Mouse (Mus musculus) midbrain, postnatal 0 days (tissue): ENCODE measurements around the gene Tle6. TPM values are rescaled to one million over a fixed set of nuclear protein-coding genes. Genes with fewer than 3 reads are reported as not detected.

Experiments
- ATAC-seq: fragments of 200-750 bp; cut with Nextera tagmentation; 2 replicates; pipeline ENCODE4 v1.8.0; 2017; ENCODE audit warnings: moderate number of reproducible peaks, mild to moderate bottlenecking, moderate TSS enrichment, moderate library complexity; ENCODE audit not compliant: low FRiP score
- DNase-seq: peaks from one replicate; pipeline ENCODE4 v3.0.0-alpha.2; 2015; ENCODE audit warnings: low spot score
- H3K27ac ChIP-seq: fragments of 300-500 bp; sonication (generic); 2 replicates; pipeline ENCODE4 v1.5.1; 2014; ENCODE audit warnings: low read depth, mild to moderate bottlenecking, low read length, mixed read lengths
- H3K27me3 ChIP-seq: fragments of 300-500 bp; sonication (generic); 2 replicates; pipeline ENCODE4 v1.6.1; 2014; ENCODE audit warnings: low read length, control low read depth, mixed read lengths; ENCODE audit not compliant: insufficient read depth
- H3K36me3 ChIP-seq: fragments of 300-500 bp; sonication (generic); 2 replicates; pipeline ENCODE4 v1.6.1; 2014; ENCODE audit warnings: low read length, control low read depth, mixed read lengths; ENCODE audit not compliant: insufficient read depth
- H3K4me1 ChIP-seq: fragments of 300-500 bp; sonication (generic); 2 replicates; pipeline ENCODE4 v1.6.1; 2014; ENCODE audit warnings: mild to moderate bottlenecking, control low read depth, antibody characterized with exemption, low read length, mixed read lengths; ENCODE audit not compliant: insufficient read depth
- H3K4me2 ChIP-seq: fragments of 300-500 bp; sonication (generic); 2 replicates; pipeline ENCODE4 v1.6.1; 2014; ENCODE audit warnings: low read depth, mild to moderate bottlenecking, low read length, mixed read lengths; ENCODE audit not compliant: poor library complexity, severe bottlenecking
- H3K4me3 ChIP-seq: fragments of 300-500 bp; sonication (generic); 2 replicates; pipeline ENCODE4 v1.5.1; 2014; ENCODE audit warnings: low read depth, mild to moderate bottlenecking, low read length, moderate library complexity
- H3K9ac ChIP-seq: fragments of 300-500 bp; sonication (generic); replicated peaks from 2 replicates; pipeline ENCODE4 v1.6.1; 2014; ENCODE audit warnings: mild to moderate bottlenecking, low read length, moderate library complexity, mixed read lengths; ENCODE audit not compliant: poor library complexity, severe bottlenecking
- H3K9me3 ChIP-seq: fragments of 300-500 bp; sonication (generic); 2 replicates; pipeline ENCODE4 v1.6.1; 2016; ENCODE audit warnings: low read length, control low read depth
- CTCF ChIP-seq: IDR thresholded peaks from 2 replicates; pipeline ENCODE4 v1.5.1; 2016; ENCODE audit warnings: antibody characterized with exemption, mild to moderate bottlenecking
- WGBS: fragments of 180-500 bp; shearing (Covaris S2); extraction: QIAGEN DNeasy Blood & Tissue Kit; methylation state at CpG from one replicate; pipeline ENCODE4 v1.1.7; 2014; 5-methylcytosine and 5-hydroxymethylcytosine counted together
- polyA plus RNA-seq: library from polyadenylated mRNA; unstranded; fragments of >200 nt; fragmentation: Nextera tagmentation; extraction: Ambion mirVana; gene quantifications from 2 replicates; pipeline ENCODE4 v1.2.1, GENCODE M21; 2015
- total RNA-seq: library from RNA; depleted of rRNA; stranded (reverse); fragments of >200 nt; gene quantifications from 2 replicates; pipeline ENCODE4 v1.2.3, GENCODE M21; 2014

Tle6 gene
- total and polyA plus RNA-seq, 2 experiments from 2014 or later: 7.5 to 13.3 TPM

DNA sequence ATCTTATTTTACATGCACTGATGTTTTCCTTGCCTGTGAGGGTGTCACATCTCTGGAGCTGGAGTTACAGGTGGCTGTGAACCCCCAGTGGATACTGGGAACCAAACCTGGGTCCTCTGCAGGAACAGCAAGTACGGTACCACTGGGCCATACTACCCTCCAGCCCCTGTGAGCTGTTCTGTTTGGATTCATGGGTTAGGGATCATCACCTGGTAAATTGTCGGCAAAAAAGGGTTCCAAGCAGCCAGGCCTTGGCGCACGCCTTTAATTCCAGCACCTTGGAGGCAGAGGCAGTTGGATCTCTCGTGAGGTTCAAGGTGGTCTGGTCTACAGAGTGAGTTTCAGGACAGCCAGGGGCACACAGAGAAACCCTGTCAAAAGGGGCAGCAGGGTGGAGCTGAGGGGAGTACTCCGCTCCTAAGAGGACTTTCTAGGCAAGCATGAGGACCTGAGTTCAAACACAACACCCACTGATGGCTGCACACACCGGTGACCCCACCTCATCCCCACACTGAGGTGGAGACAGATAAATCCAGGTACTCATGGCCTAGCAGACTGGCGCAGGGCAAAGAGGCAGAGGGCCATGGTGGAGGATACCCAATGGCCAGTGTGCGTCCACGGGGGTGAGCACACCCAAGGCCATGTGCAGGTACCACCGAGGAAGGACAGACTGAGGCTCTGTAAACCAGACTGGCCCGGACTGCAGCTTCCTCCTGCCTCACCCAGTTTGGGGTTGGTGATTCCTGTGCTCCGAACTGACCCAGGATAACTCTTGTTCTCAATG is 53.9 kb downstream of the Tle6 start:
- Histone ChIP-seq H3K36me3 (no peaks in the 10 kb centered on the region), H3K4me2 (no peak overlapping the region), H3K9ac (no peak overlapping the region), H3K27me3 (no peaks in the 10 kb centered on the region), H3K4me3 (no peak overlapping the region), H3K4me1 (peaks cover 20% of the 10 kb centered on the region), H3K27ac (no peak overlapping the region), H3K9me3 (no peaks in the 10 kb centered on the region)
- DNase-seq: no peak
- ATAC-seq: no peak
- TF ChIP-seq CTCF: no peak
- WGBS: 92% methylated on average over 13 of the region's 13 CpGs

DNA sequence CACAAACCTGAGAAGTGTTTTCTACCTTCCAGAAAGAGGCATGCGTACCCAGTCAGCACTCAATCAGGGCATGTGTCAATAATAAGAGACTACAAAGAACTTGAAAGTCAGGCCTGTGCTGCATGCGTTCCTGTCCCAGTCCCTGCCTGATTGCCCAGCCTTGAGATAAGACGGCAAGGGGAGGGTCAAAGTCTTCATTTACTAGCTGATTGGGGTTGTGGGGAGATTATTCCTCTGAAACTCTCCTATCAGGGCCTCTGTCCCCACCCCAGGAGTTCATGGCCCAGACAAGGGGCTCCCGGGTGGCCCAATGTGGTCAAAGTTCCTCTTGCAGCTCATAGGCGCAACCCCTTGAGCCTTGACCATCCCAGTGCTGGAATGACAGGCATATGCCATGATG is 54.5 kb downstream of the Tle6 start:
- TF ChIP-seq CTCF: no peak
- Histone ChIP-seq H3K36me3 (no peaks in the 10 kb centered on the region), H3K4me2 (no peak overlapping the region), H3K27me3 (no peaks in the 10 kb centered on the region), H3K27ac (no peak overlapping the region), H3K4me3 (no peak overlapping the region), H3K9me3 (no peaks in the 10 kb centered on the region), H3K9ac (no peak overlapping the region), H3K4me1 (peaks cover 20% of the 10 kb centered on the region)
- no peak for DNase-seq
- WGBS: 78% methylated on average over 5 of the region's 5 CpGs
- no peak for ATAC-seq

GRCm38 (mm10) chr10:81545161-81545747 is 55.6 kb downstream of the Tle6 start, which contains the start of gene Gna11:
TSS of gene Gna11 (minus strand) at chr10:81545190.
- Histone ChIP-seq H3K27ac (peak within 1 kb of the TSS; percentile 89), H3K27me3 (no peaks in the 10 kb centered on the region), H3K36me3 (no peaks in the 10 kb centered on the region), H3K4me1 (peaks cover 20% of the 10 kb centered on the region), H3K9ac (peak within 1 kb of the TSS; percentile 93), H3K9me3 (no peaks in the 10 kb centered on the region), H3K4me3 (peak within 1 kb of the TSS; percentile 95), H3K4me2 (peak within 1 kb of the TSS; percentile 94)
- ATAC-seq: peak; percentile 95
- peak; percentile 99 for DNase-seq
- 1% methylated on average over 47 of the region's 59 CpGs for WGBS
- TF ChIP-seq CTCF: peak; percentile 14; the same call in 1 of the 2 replicates

DNA sequence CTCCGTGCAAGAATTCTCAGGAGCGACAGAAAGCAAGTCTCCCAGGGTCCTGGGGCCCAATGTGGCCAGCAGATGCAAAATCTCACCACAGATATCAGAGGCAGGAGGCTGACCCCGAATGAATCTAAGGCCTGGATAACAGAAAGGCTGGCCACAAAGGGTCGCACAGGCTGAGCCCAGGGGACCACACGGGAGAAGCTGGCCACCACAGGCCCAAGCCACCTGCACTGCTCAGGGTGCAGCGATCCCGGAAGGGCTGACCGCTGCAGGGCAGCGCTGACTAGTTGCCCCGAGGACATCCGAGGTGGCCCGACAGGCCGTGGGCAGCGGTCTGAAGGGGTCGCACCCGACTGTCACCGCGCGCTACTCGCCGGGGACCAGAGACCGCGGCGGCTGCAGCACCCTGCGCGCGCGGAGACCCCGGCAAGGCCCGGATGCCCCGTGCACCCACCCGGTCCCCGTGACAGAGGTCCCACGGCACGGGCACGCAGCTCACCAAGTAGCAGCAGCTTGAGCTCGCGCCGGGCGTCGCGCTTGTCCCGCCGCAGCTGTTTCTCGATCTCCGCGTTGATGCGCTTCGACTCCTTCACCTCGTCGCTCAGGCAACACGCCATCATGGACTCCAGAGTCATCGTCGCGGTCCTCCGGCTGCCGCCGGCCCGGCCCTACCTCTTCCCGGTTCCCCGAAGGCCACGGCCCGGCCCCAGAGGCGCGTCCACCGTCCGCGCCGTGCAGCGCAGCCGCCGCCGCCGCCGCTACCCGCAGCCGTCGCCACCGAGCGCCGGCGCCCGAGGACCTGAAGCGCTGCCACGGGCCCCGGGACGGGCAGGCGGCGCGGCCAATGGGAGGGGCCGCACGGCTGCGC is 56.3 kb downstream of the Tle6 start:
- under 1% methylated on average over 76 of the region's 93 CpGs for WGBS
- Histone ChIP-seq H3K4me1 (peaks cover 20% of the 10 kb centered on the region), H3K27ac (peak overlapping the region; percentile 89), H3K36me3 (no peaks in the 10 kb centered on the region), H3K4me2 (peak overlapping the region; percentile 94), H3K9ac (peak overlapping the region; percentile 93), H3K4me3 (peak overlapping the region; percentile 95), H3K9me3 (no peaks in the 10 kb centered on the region), H3K27me3 (no peaks in the 10 kb centered on the region)
- no peak for DNase-seq
- peak; percentile 1 for ATAC-seq
- no peak for TF ChIP-seq CTCF

DNA sequence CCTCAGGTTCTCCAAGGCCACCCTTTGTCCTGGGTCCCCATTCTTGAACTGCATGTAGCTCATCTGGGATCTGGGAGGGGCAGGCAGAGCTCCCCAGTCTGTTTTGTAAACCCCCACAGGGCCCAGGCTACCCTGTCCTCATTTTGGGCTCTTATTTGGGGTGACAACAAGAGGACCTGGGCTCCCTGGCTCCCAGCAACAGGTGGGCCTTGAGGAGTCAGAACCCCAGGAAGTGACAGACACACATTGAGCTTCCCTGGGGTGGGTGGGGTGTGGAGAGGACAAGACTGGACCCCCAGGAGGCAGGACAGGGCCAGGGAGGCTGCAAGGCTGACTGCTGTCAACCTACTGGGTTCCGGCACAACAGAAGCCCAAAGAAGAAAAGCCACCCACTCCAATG is 57.2 kb downstream of the Tle6 start:
- peak overlapping the region; percentile 95 for H3K4me3 ChIP-seq
- DNase-seq (no peak), ATAC-seq (no peak)
- no peaks in the 10 kb centered on the region; the same call in 1 of the 2 replicates for H3K36me3 ChIP-seq
- no peaks in the 10 kb centered on the region for H3K9me3 ChIP-seq
- no peak overlapping the region for H3K27ac ChIP-seq
- H3K4me2 ChIP-seq: peak overlapping the region; percentile 94
- TF ChIP-seq CTCF: no peak
- 67% methylated on average over 1 of the region's 1 CpGs for WGBS
- H3K4me1 ChIP-seq: peaks cover 20% of the 10 kb centered on the region
- H3K9ac ChIP-seq: peak overlapping the region; percentile 93
- H3K27me3 ChIP-seq: no peaks in the 10 kb centered on the region
